Mouse (Mus musculus): Measurements from ENCODE around the gene Gtf2i.

The Gtf2i gene

DNA sequence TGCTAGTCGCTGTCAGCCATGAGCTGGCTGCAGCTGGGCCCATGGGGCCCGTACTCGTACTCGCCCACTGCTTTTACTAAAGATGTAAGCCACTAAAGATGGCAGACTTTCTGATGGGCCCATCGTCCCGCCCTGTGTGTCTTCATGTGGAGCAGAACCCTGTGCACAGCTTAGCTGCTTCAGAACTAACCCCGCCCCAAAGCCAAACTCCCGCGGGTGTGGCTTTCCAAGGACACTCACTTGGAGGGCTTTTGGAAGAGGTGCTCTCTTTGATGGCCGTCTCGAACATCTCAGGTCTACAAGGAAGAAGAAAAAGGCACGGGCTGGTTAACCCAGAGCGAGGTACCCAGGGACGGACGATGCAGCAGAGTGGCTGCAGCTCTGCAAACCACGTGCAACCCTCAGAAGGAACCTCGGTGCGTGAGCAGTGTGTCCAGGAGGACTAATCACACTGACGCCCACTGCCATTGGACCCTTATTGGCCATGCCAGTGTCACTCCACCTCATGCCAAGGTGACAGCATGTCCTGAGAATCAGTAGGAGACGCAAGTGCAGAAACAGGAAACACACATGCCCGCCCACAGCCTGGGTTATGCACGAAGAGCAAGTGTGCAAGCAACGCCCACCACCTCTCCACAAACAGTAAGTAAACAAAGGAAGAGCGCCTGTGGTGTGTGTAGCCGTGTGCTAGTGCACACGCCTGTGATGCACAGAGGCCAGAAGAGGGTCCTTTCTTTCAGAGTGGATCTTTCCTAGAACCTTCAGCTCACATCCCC, 70.7 kb downstream of the Gtf2i start:
- WGBS: 81% methylated on average over 26 of the region's 26 CpGs

DNA sequence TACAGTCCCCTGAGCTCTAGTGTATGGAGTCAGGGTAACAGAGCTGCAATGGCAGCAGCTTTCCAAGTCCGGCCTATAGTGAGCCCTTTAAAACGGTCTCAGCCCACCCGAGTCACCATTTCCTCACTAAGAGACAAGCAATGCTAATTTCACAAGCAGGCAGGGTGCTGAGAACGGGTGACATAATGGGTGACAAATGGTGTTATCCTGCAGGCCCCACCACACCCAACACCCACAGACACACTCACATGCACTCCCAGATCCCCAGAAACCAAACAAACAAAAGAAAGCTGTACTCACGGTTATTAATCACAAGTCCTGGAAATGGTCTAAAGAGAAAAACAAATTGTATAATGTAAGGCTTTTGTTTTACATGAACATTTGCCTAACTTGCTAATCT, 72.7 kb downstream of the Gtf2i start:
- WGBS: 68% methylated on average over 5 of the region's 5 CpGs

DNA sequence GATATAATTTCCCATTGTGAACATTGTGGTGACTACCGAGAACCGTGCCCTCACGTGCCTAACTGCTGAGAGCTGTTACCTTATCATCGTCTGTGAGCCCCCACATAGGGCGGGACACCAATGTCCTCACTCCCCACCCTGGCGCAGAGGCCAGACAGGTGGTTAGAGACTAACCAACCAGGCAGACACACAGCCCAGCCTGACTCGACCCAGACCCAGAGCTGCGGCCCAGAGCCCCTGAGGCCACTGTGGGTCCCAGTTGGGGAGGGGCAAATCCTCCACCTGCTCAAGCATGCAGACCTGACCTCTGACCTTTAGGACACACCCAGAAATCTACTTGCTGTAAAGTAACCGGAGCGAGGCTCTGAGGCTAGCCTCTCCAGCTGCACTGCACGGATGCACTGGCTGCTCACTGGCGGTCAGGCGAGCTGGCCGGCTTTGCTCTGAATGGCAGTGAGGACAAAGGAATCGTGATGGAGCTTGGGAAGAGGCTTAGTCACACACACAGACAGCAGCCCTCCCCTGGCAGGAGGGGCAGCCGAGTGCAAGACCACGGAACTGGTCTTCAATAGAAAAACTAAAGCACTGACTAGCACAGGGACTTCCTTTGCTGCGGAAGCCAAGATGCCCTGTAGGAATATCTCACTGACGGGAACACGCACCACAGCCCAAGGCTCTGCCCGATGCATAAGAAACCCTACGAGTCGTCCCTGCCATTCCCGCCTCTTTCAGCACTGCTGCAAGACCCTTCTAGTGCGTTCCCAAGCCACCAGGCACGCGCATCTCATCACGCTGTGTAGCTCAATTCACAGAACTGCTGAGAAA, 76.4 kb downstream of the Gtf2i start:
- 66% methylated on average over 28 of the region's 28 CpGs for WGBS

DNA sequence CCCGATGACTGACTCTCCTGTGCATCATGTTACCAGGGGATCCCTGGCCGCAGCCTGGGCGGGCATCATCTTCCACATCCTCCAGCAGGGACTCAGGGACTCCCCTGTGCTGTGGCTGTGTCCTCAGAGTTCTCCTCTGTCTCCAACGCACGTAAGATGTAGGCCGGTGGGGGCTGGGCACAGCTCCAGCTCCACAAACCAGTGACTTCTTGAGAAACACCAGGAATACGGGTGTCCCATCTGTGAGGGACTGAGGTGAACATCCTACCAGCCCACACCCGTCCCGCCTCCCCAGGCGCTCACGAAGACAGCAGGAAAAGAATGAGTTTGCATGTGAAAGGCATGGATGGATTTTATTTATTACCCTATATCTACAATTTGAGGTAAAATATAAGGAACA, 77.1 kb downstream of the Gtf2i start:
- WGBS: 60% methylated on average over 11 of the region's 11 CpGs

DNA sequence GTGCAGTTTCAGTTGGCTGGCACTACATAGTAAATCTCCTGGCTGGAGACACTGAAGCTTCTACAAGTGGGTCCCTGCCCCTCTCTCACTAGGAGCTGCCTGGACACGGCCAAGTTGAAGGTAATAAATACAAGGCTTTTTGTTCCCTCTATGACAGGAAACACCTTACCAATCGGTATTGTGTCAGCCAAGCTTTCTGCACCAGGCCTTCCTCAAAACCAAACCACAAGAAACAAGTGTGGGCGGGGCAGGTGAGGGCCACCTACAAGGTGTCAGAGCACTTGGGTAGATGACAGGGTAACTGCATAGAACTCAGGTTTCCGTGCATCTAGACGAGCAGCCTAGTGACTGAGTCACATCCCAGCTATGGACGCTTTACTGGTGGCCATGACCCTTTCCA, 77.8 kb downstream of the Gtf2i start:
- WGBS: 86% methylated on average over 6 of the region's 6 CpGs

DNA sequence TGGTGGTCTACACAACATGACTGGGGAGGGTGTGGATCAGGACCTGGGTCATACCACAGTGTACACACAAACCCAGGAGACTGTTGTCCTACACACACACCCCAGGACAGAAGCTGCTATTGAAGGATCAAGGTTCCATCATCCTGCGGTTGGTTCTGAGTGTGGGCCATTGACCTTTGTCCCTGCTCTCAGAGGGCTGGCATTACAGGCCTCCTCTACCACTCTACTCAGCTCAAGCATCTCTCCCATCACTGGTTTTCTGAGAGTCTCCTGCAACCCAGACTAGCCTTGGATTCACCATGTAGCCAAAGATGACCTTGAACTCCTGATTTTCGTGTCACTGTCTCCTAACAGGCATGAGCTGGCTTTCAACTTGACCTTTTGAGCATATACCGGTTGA, 78.3 kb downstream of the Gtf2i start:
- 81% methylated on average over 3 of the region's 3 CpGs for WGBS

DNA sequence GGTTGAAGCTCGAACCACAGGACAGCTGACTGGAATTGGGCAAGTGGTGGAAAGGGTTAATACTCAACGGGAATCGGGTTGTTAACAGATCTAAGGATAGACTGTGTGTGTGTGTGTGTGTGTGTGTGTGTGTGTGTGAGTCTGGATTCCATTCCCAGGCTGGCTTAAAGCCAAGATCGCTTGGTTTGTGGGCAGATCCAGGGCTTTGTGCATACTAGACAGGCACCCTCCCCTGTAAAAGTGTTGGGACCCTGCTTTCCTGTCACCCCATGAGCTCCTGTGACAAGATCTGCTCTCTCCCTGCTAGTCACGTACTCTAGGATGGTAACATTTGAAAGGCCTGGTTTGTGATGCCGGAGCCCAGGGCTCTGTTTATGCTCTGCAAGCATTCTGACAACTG, 79.4 kb downstream of the Gtf2i start:
- 18% methylated on average over 6 of the region's 6 CpGs for WGBS

DNA sequence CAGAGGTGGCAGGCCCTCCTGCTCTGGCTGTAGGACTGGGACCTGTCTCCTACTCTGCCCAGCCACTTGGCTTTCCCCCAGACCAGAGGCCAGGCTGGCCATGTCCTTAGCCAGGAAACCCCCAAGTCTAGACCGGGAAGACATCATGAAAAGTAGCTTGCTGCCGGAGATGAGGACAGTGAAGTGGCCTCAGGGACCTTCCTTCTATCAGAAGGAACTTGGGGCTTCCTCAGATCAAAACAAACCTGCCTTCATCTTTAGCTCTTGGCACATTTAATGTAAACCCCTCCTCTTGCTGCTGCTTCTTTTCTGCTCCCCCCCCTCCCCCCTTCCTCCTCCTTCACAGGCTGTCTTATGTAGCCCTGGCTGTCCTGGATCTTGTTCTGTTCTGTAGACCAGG, 80.4 kb downstream of the Gtf2i start:
- 45% methylated on average over 2 of the region's 2 CpGs for WGBS

DNA sequence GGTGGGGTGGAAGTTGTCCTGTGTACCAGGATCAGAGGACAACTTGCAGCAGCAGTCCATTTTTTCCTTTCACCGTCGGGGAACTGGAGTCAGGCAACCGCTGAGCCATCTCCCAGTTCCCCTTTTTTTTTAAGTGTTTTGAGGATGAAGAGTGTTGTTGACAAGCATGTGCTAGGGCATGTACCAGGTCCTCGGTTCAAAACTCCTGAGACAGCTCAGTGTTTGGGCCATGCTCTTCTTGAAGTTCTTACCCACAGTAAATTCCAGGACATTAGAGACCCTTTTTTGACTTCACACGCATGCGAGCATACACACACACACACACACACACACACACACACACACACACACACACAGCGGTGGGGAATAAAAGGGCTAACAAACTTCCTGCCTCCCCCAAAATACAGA, 81.3 kb downstream of the Gtf2i start:
- WGBS: 63% methylated on average over 7 of the region's 7 CpGs

DNA sequence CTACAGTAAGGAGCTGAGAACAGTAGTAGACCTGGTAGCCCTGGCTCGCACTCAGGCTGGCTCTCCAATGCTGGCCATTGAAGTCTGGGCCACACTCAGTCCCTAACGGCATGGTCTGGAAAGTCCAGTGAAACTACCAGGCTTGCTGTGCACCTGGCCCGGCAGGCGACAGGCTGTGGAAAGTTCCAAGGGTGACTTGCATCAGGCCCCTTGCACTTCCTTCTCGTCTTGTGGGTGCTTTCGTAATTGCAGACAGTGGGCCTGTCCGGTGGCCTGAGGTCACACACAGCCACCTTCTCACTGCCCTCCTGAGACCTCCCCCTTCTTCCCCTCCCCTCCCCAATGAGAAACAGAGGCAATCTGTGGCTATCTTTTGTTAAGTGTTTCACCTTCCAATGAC, 82.0 kb downstream of the Gtf2i start:
- WGBS: 53% methylated on average over 7 of the region's 7 CpGs

DNA sequence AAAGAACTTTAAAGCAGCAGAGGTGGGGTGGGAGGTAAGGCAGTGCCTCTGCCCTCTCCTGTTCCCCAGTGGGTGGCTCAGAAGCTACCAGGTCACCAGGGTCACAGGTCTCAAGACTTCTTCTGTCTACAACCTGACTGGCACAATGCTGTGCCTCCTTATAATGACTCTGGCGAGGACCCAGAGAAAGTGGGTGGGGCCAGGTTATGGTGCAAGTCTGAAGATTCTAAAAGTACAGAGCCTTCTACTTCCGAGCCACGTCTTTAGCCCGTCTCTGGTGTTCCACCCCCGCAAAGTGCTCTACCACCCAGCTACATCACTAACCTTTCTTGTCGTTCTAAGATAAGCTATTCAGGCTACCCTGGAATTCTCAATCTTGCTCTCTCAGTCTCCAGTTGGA, 82.4 kb downstream of the Gtf2i start:
- WGBS: 51% methylated on average over 6 of the region's 6 CpGs

DNA sequence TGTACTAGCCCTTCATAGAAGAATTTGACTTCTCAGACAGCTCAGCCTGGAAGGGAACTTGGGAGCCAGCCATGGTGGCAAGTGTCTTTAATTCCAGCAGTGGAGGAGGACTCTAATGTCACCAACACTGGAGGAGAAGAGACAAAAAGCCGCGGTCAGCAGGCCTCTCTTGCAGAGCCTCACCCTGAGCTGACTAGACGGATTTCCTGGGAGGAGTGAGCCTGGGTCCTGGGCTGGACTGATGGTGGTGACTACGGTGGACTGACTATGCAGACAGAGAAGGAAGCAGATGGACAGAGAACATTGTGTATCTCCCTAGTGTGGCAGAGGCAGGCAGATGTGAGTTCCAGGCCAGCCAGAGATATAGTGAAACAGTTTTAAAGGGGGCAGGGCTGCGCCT, 83.2 kb downstream of the Gtf2i start:
- WGBS: 74% methylated on average over 5 of the region's 5 CpGs

DNA sequence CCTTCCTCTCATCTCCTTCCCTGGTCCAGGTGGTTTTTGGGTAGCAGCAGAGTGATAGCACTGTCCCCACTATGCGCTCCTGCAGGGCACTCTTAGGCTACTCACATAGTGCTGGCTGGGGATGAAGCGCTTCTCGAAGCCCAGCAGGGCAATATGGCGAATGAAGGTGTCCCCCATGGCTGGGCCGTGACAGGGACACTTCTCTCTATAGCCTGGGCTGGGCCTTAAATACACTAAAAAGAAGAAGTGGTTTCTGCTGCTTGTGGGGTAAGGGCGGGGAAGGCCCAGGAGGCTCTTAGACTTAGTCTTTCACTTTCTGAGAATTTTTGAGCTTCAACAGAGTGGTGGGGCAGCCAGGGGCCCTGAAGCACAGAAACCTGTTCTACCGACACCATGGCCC, 85.2 kb downstream of the Gtf2i start, which contains the start of gene Ncf1:
Ncf1 (minus strand) TSS at position 235 of the 400 bp plus-strand sequence.
- WGBS: 88% methylated on average over 7 of the region's 7 CpGs

DNA sequence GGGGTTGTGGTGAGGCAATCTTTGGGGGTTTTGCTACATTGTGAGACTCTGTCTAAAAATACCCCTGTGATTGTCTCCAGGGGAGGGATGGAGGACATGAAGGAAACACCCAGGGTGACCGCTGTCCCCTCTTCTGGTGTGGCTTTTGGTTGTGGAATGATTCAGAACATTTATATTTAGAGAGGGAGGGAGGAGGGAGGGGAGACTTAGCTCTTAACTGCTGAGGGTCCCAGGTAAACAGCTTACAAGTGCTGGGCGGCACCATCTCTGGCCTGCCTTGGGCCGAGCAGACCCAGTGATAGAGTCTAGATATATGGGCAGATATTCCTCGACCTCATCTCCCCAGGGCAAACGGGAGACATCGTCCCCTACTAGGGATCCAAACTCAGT, 86.3 kb downstream of the Gtf2i start:
- 84% methylated on average over 6 of the region's 6 CpGs for WGBS

DNA sequence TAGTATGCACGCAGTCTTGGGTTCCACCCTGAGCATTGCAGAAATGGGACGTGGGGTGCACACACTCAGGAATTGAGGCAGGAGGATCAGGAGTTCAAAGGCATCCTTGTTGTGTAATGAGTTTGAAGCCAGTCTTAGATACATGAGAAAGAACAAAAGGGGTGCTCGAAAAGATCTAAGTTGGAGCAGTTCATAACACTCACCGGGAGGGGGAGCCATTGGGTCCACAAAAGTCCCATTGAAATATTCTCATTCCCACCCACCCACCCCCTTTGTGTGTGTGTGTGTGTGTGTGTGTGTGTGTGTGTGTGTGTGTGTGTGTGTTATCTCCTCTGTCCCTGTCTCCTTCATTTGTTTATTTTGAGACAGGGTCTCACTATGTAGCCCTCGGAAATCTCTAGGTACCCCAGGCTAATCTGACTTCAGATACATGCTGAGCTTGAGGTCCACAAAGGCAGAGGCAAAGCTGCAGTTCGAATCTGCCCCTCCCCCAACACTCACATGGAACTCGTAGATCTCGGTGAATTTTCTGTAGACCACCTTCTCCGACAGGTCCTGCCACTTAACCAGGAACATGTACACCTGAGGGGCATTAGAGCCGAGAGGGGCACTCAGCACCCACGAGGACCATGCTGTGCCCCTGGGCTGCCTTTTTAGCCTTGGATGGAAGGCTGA, 86.8 kb downstream of the Gtf2i start:
- 37% methylated on average over 11 of the region's 11 CpGs for WGBS

DNA sequence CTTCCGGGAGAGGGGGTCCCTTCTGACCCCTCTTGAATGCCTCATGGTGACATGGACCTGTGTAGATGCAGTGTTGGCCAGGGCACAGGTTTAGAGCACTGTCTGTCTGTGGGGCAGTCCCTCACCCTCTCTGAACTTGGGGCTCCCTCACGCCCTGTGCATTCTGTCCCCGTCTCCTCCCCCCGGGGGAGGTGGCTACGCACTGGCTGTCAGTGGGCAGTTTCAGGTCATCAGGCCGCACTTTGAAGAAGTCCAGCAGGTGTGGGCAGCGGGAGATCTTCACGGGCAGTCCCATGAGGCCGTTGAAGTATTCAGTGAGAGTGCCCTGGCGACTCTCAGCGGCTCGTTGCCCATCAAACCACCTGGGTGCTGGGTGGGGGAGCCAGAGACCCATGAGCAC, 87.6 kb downstream of the Gtf2i start:
- WGBS: 82% methylated on average over 12 of the region's 12 CpGs

DNA sequence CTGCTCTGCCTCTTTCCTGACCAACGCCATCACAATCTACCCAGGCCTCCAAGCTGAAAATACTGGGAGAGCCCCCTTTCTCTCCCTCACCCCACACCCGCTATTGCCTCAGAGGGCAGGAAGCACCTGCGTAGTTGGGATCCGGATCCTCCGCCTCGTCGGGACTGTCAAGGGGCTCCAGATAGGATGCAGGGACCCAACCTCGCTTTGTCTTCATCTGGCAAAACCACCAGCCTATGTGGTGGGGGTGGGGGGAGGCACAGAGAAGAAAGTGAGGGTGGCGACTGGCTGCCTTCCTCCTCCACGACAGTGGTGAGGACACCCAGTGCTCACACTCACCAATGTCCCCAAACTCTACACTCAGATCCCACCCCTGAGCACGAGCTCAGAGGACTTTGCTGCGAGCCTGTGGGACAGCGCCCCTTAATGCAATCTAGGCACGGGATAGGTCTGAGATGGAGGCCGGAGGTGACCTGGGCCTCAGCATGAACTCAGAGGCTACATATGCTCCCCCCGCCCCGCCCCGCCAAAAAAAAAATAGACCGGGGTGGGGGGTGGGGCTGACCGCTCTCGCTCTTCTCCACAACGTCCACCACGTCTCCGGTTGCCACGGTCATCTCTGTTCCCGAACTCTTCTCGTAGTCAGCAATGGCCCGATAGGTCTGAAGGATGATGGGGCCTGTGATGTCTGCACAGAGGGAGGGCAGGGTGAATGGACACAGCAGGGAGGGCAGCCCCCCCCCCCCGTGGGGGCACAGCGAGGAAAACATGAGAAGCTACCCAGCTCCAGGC, 89.3 kb downstream of the Gtf2i start:
- WGBS: 78% methylated on average over 30 of the region's 30 CpGs

DNA sequence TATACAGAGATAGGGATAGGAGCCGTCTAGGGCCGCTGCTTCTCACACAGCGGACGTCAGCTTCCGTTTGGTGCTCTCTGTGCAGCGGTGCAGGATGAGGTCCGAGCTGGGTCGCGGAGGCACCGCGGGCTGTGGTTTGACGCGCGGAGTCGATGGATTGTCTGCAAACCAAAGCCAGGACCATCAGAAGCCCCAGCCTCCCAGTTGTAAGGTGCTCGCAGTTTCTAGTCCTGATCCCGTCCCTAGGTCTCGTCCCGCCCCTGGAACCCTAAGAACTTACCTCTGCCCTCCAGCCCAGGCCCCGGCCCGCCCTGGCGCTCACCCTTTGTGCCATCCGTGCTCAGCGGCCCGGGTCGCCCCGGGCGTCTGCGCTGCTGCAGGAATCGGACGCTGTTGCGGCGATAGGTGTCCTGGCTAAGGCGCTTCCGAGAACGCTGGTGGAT, 92.8 kb downstream of the Gtf2i start:
- 14% methylated on average over 36 of the region's 36 CpGs for WGBS

DNA sequence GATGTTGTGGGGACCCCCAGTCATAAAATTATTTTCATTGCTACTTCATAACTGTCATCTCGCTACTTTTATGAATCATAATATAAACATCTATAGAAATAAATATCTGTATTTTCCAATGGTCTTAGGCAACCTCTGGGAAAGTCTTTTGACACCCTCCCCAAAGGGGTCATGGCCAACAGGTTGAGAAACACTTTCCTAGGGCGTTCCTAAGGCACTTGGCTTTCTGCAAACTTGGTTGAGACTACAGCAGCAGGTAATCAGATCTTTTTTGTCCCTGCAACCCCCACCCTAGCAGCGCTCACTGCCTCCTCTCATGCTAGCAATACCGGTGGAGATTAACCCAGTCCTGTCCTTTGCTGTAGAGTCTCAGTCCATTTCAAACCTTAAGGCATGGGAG, 93.3 kb downstream of the Gtf2i start:
- WGBS: 67% methylated on average over 4 of the region's 4 CpGs

DNA sequence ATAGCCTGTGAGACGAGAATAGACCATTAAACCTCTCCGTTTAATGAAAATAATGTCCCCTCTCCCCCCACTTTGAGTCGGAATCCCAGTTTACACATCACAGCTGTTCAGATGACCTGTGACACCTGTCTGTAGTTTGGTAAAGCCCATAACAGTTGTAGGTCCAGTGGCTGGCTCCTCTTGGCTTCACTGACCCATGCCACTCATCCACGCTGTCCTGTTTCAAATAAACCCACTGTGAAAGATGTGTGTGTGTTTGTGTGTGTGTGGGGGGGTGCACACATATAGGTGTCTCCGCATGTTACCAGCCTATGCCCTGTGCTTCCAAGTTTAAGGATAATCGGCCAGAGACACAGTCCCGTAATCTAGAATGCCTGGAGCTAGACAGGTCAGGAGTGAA, 96.7 kb downstream of the Gtf2i start:
- 96% methylated on average over 7 of the region's 7 CpGs for WGBS

DNA sequence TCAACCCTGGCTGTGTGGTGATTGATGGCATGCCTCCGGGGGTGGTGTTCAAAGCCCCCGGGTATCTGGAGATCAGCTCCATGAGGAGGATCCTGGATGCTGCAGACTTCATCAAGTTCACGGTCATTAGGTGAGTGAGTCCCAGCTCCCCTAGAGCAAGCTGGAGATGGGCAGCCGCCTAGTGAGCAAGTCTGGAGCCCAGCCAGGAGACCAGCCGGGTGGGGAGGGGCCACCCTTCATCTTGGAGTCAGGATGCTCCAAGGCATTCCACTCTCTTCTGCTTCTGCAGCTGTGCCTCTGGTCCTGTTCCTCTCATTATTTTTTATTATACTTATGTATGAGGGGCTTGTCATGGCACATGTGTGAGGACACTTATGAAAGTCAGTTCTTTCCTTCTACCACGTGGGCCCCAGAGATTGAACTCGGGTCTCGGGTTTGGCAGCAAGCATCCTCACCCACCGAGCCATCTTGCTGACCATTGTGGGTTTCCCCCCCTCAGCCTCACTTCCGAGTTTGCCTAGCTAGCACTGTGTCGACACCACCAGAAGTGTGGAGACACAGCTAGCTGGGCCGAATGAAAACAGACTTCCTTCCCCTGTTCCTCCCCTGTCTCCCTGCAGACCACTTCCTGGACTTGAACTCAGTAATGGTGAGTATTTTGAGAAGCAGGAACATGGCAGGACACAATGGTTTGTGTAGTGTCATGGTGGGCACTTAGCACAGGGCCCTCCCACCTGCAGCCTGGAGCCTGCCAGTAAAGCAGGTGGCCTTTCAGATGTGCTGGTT, 100.3 kb downstream of the Gtf2i start:
- WGBS: 61% methylated on average over 12 of the region's 12 CpGs
